Mouse (Mus musculus) stomach, embryonic 15.5 days (tissue): Measurements from ENCODE around the gene Ces1b. TPM values are rescaled to one million over a fixed set of nuclear protein-coding genes. Genes with fewer than 3 reads are reported as not detected.

Experiments used
- polyA plus RNA-seq: library from polyadenylated mRNA; unstranded; fragments of >200 nt; fragmentation: Nextera tagmentation; extraction: Ambion mirVana; gene quantifications from 2 replicates; pipeline ENCODE4 v1.2.1, GENCODE M21; 2015

The Ces1b gene
- polyA plus RNA-seq, 1 experiment from 2014 or later = 0.15 TPM

Other genes starting within 250 kb of the Ces1b start
- gene Lpcat2, start 224.7 kb downstream of the Ces1b start, polyA plus RNA-seq = 10.4 and 14.2 TPM in 2 replicates
- gene Capns2, start 178.6 kb downstream of the Ces1b start, polyA plus RNA-seq = 3.8 and 7.5 TPM in 2 replicates
- gene Slc6a2, start 119.9 kb downstream of the Ces1b start, polyA plus RNA-seq = 0.27 and 0.77 TPM in 2 replicates
- gene Ces1a, start 31.8 kb downstream of the Ces1b start, polyA plus RNA-seq = not detected in 2 replicates
- 0.23 and 0.34 TPM in 2 replicates for gene Ces1c, start 51.3 kb upstream of the Ces1b start, polyA plus RNA-seq
- 2.5 TPM in 2 replicates for gene Ces1d, start 117.8 kb upstream of the Ces1b start, polyA plus RNA-seq
- 1.1 and 1.2 TPM in 2 replicates for gene Ces1e, start 149.6 kb upstream of the Ces1b start, polyA plus RNA-seq
- 0.12 and 0.18 TPM in 2 replicates for gene Ces1f, start 199.7 kb upstream of the Ces1b start, polyA plus RNA-seq